Mouse (Mus musculus): Measurements from ENCODE around the gene Sec14l1. TPM values are rescaled to one million over a fixed set of nuclear protein-coding genes. Genes with fewer than 3 reads are reported as not detected.

The Sec14l1 gene
- polyA plus RNA-seq, 1 experiment from 2014 or later = 46.2 TPM

- DNase-seq (ENCODE audit: low spot score) = no peak
- Histone ChIP-seq H3K4me3 (peak overlapping the region; percentile 91), H3K36me3 (peaks cover 11% of the 10 kb centered on the region), H3K9me3 (no peaks in the 10 kb centered on the region), H3K27ac (peak overlapping the region; percentile 94), H3K27me3 (ENCODE audit: insufficient read depth, poor library complexity, severe bottlenecking) (no peaks in the 10 kb centered on the region), H3K4me1 (peaks cover 71% of the 10 kb centered on the region)
- WGBS = 65% methylated on average over 18 of the region's 18 CpGs
Measured at GRCm38 (mm10) chr11:117116350-117117303, 1.7 kb downstream of the Sec14l1 start.

GRCm38 (mm10) chr11:117117321-117117720, 2.4 kb downstream of the Sec14l1 start:
- peaks cover 11% of the 10 kb centered on the region for H3K36me3 ChIP-seq
- no peak for DNase-seq (ENCODE audit: low spot score)
- H3K4me1 ChIP-seq = peaks cover 74% of the 10 kb centered on the region
- H3K27me3 ChIP-seq (ENCODE audit: insufficient read depth, poor library complexity, severe bottlenecking) = no peaks in the 10 kb centered on the region
- 81% methylated on average over 18 of the region's 18 CpGs for WGBS
- no peaks in the 10 kb centered on the region for H3K9me3 ChIP-seq
- H3K27ac ChIP-seq = no peak overlapping the region; the same call in 1 of the 2 replicates
- peak overlapping the region; percentile 91; the same call in 1 of the 2 replicates for H3K4me3 ChIP-seq

- whole genome bisulfite sequencing = 85% methylated on average over 7 of the region's 7 CpGs
- no peak overlapping the region for H3K4me3 ChIP-seq
Measured at GRCm38 (mm10) chr11:117117791-117118190, 2.8 kb downstream of the Sec14l1 start.

GRCm38 (mm10) chr11:117118248-117118647, 3.3 kb downstream of the Sec14l1 start:
- H3K36me3 ChIP-seq = peaks cover 11% of the 10 kb centered on the region
- H3K9me3 ChIP-seq = no peaks in the 10 kb centered on the region
- peak overlapping the region; percentile 77 for H3K27ac ChIP-seq
- peaks cover 75% of the 10 kb centered on the region for H3K4me1 ChIP-seq
- 0 out of 2 replicates have a peak overlapping the region, but pooled peaks have one; percentile 25 for H3K4me3 ChIP-seq
- H3K27me3 ChIP-seq (ENCODE audit: insufficient read depth, poor library complexity, severe bottlenecking) = no peaks in the 10 kb centered on the region
- WGBS = 49% methylated on average over 4 of the region's 4 CpGs
- no peak for DNase-seq (ENCODE audit: low spot score)

More at GRCm38 (mm10) chr11:117117791-117118190, 2.8 kb downstream of the Sec14l1 start:
- H3K36me3 ChIP-seq = peaks cover 11% of the 10 kb centered on the region
- no peak for DNase-seq (ENCODE audit: low spot score)
- peaks cover 73% of the 10 kb centered on the region for H3K4me1 ChIP-seq
- no peaks in the 10 kb centered on the region for H3K27me3 ChIP-seq (ENCODE audit: insufficient read depth, poor library complexity, severe bottlenecking)
- H3K27ac ChIP-seq = peak overlapping the region; percentile 4; the same call in 1 of the 2 replicates
- no peaks in the 10 kb centered on the region for H3K9me3 ChIP-seq

GRCm38 (mm10) chr11:117118721-117119321, 3.9 kb downstream of the Sec14l1 start:
- H3K27ac ChIP-seq = peak overlapping the region; percentile 77
- no peaks in the 10 kb centered on the region for H3K9me3 ChIP-seq
- H3K36me3 ChIP-seq = peaks cover 11% of the 10 kb centered on the region
- no peak for DNase-seq (ENCODE audit: low spot score)
- WGBS = 36% methylated on average over 11 of the region's 11 CpGs
- H3K4me1 ChIP-seq = peaks cover 80% of the 10 kb centered on the region
- peak overlapping the region; percentile 25; the same call in 1 of the 2 replicates for H3K4me3 ChIP-seq
- H3K27me3 ChIP-seq (ENCODE audit: insufficient read depth, poor library complexity, severe bottlenecking) = no peaks in the 10 kb centered on the region

- peak overlapping the region; percentile 13; the same call in 1 of the 2 replicates for H3K4me3 ChIP-seq
- DNase-seq (ENCODE audit: low spot score) = no peak
- 43% methylated on average over 5 of the region's 5 CpGs for WGBS
- peaks cover 11% of the 10 kb centered on the region for H3K36me3 ChIP-seq
- peak overlapping the region; percentile 77 for H3K27ac ChIP-seq
- no peaks in the 10 kb centered on the region for H3K27me3 ChIP-seq (ENCODE audit: insufficient read depth, poor library complexity, severe bottlenecking)
- H3K9me3 ChIP-seq = no peaks in the 10 kb centered on the region
- peaks cover 84% of the 10 kb centered on the region for H3K4me1 ChIP-seq
Measured at GRCm38 (mm10) chr11:117119723-117120122, 4.8 kb downstream of the Sec14l1 start.

GRCm38 (mm10) chr11:117120285-117121163, 5.6 kb downstream of the Sec14l1 start:
- Histone ChIP-seq H3K27me3 (ENCODE audit: insufficient read depth, poor library complexity, severe bottlenecking) (no peaks in the 10 kb centered on the region), H3K27ac (peak overlapping the region; percentile 77), H3K4me3 (peak overlapping the region; percentile 17), H3K4me1 (peaks cover 90% of the 10 kb centered on the region), H3K36me3 (peaks cover 11% of the 10 kb centered on the region), H3K9me3 (no peaks in the 10 kb centered on the region)
- WGBS = 30% methylated on average over 20 of the region's 20 CpGs
- no peak for DNase-seq (ENCODE audit: low spot score)

GRCm38 (mm10) chr11:117121164-117121535, 6.2 kb downstream of the Sec14l1 start:
- Histone ChIP-seq H3K36me3 (peaks cover 11% of the 10 kb centered on the region), H3K9me3 (no peaks in the 10 kb centered on the region), H3K4me1 (peaks cover 95% of the 10 kb centered on the region), H3K27ac (peak overlapping the region; percentile 77), H3K27me3 (ENCODE audit: insufficient read depth, poor library complexity, severe bottlenecking) (no peaks in the 10 kb centered on the region), H3K4me3 (peak overlapping the region; percentile 17; the same call in 1 of the 2 replicates)
- no peak for DNase-seq (ENCODE audit: low spot score)
- WGBS = 30% methylated on average over 11 of the region's 11 CpGs

GRCm38 (mm10) chr11:117121954-117122353, 7.0 kb downstream of the Sec14l1 start:
- H3K4me3 ChIP-seq = no peak overlapping the region
- DNase-seq (ENCODE audit: low spot score) = no peak
- H3K4me1 ChIP-seq = peaks cover 95% of the 10 kb centered on the region
- no peaks in the 10 kb centered on the region for H3K9me3 ChIP-seq
- peak overlapping the region; percentile 77; the same call in 1 of the 2 replicates for H3K27ac ChIP-seq
- H3K36me3 ChIP-seq = peaks cover 11% of the 10 kb centered on the region
- WGBS = 92% methylated on average over 6 of the region's 6 CpGs
- H3K27me3 ChIP-seq (ENCODE audit: insufficient read depth, poor library complexity, severe bottlenecking) = no peaks in the 10 kb centered on the region

- peak overlapping the region; percentile 22 for H3K4me3 ChIP-seq
- no peaks in the 10 kb centered on the region for H3K9me3 ChIP-seq
- H3K27me3 ChIP-seq (ENCODE audit: insufficient read depth, poor library complexity, severe bottlenecking) = no peaks in the 10 kb centered on the region
- H3K4me1 ChIP-seq = peaks cover 95% of the 10 kb centered on the region
- 73% methylated on average over 17 of the region's 17 CpGs for WGBS
- H3K27ac ChIP-seq = peak overlapping the region; percentile 78
- no peaks in the 10 kb centered on the region for H3K36me3 ChIP-seq
- DNase-seq (ENCODE audit: low spot score) = no peak
Measured at GRCm38 (mm10) chr11:117123418-117124085, 8.6 kb downstream of the Sec14l1 start.

- DNase-seq (ENCODE audit: low spot score) = no peak
- Histone ChIP-seq H3K27me3 (ENCODE audit: insufficient read depth, poor library complexity, severe bottlenecking) (no peaks in the 10 kb centered on the region), H3K36me3 (no peaks in the 10 kb centered on the region), H3K4me1 (peaks cover 95% of the 10 kb centered on the region), H3K9me3 (no peaks in the 10 kb centered on the region), H3K27ac (peak overlapping the region; percentile 78), H3K4me3 (no peak overlapping the region)
- WGBS = 57% methylated on average over 10 of the region's 10 CpGs
Measured at GRCm38 (mm10) chr11:117124539-117124938, 9.6 kb downstream of the Sec14l1 start.
